In genomic region chr3:88502031-88502571, GRCm38 (mm10) we compare ENCODE assay signal across 9 mouse cellular contexts. TPM values are rescaled to one million over a fixed set of nuclear protein-coding genes. Genes with fewer than 3 reads are reported as not detected.
A peak's percentile ranks its signal among the peaks of the same experiment; 100 is the strongest.
DNase-seq lines count a peak whose midpoint lies in the region; ATAC-seq lines count a peak whose summit lies in the region.
"Had no signal": no experiment of that assay in that cellular context is flagged by ENCODE, and none has a peak within 500 bp of the region (broad histone marks: within the 10 kb centered on the region; RNA-seq: fewer than 3 reads in every experiment).

No protein-coding gene starts in this region.

- peak; percentile 52 for DNase-seq in gastrocnemius, adult 18-20 months (ENCODE audit: low spot score)
- DNase-seq in gastrocnemius, postnatal 4 days (ENCODE audit: low spot score in 2 of 2) = no peak
- peak; percentile 46 for DNase-seq in c-Kit-positive CD71-positive TER-119-positive erythroid progenitor cells, embryonic 14.5 days (ENCODE audit: low spot score)
- peak; percentile 51 to 64 for DNase-seq in kidney, postnatal 36 days
- DNase-seq in midbrain, embryonic 14.5 days = peak; percentile 41
- no peak for DNase-seq in left cerebral cortex, adult 9 months (ENCODE audit: low spot score in 2 of 2)

- H3K36me3 ChIP-seq in heart, embryonic 16.5 days (ENCODE audit: control insufficient read depth, insufficient read depth) = no peaks in the 10 kb centered on the region
- no peaks in the 10 kb centered on the region for H3K36me3 ChIP-seq in midbrain, embryonic 14.5 days (ENCODE audit: control insufficient read depth, insufficient read depth, low read length)

- 0 out of 2 replicates have a peak, but pooled peaks have one; percentile 1 for ATAC-seq in heart, embryonic 16.5 days (replicated peaks; ENCODE audit: extremely low read depth, insufficient read depth, low FRiP score)
- no peak for ATAC-seq in midbrain, embryonic 14.5 days (ENCODE audit: low FRiP score, low TSS enrichment)
- no peak for ATAC-seq in frontal cortex, adult (ENCODE audit: low TSS enrichment)

- peak overlapping the region; percentile 71 for H3K4me3 ChIP-seq in heart, embryonic 16.5 days (ENCODE audit: low read length)
- peak overlapping the region; percentile 69 for H3K4me3 ChIP-seq in midbrain, embryonic 14.5 days (replicated peaks; ENCODE audit: low read depth, low read length)

- peaks cover 30% of the 10 kb centered on the region for H3K4me1 ChIP-seq in heart, embryonic 16.5 days (ENCODE audit: control insufficient read depth, insufficient read depth, low read length)
- peaks cover 18% of the 10 kb centered on the region for H3K4me1 ChIP-seq in midbrain, embryonic 14.5 days (ENCODE audit: control insufficient read depth, insufficient read depth, low read length)

- peak overlapping the region; percentile 94 for H3K4me2 ChIP-seq in heart, embryonic 16.5 days (ENCODE audit: low read depth, low read length)
- peak overlapping the region; percentile 96 for H3K4me2 ChIP-seq in midbrain, embryonic 14.5 days (ENCODE audit: low read length)

- no peaks in the 10 kb centered on the region for H3K27me3 ChIP-seq in heart, embryonic 16.5 days (ENCODE audit: control insufficient read depth, insufficient read depth, low read length)
- H3K27me3 ChIP-seq in midbrain, embryonic 14.5 days (ENCODE audit: control insufficient read depth, insufficient read depth, low read length) = peaks cover 10% of the 10 kb centered on the region; the same call in 1 of the 2 replicates

- H3K27ac ChIP-seq in heart, embryonic 16.5 days (ENCODE audit: low read length) = peak overlapping the region; percentile 90
- H3K27ac ChIP-seq in midbrain, embryonic 14.5 days (replicated peaks; ENCODE audit: low read depth, low read length) = no peak overlapping the region

- no peaks in the 10 kb centered on the region for H3K9me3 ChIP-seq in heart, embryonic 16.5 days (replicated peaks; ENCODE audit: control insufficient read depth, low read length)
- H3K9me3 ChIP-seq in midbrain, embryonic 14.5 days (ENCODE audit: control insufficient read depth, low read length) = no peaks in the 10 kb centered on the region

- 18% methylated on average over 11 of the region's 11 CpGs for WGBS in heart, embryonic 16.5 days
- 19% methylated on average over 11 of the region's 11 CpGs for WGBS in midbrain, embryonic 14.5 days

- peak overlapping the region; percentile 91 for H3K9ac ChIP-seq in heart, embryonic 16.5 days (ENCODE audit: low read length)
- H3K9ac ChIP-seq in midbrain, embryonic 14.5 days (replicated peaks; ENCODE audit: low read length) = peak overlapping the region; percentile 79

RNA-seq across cellular contexts. Expression of gene Lmna, which starts 7.7 kb away (rescaled TPM):
- total RNA-seq in gastrocnemius, adult 18-20 months (2021) = 10 to 100 TPM; 68.3 to 89.6 TPM
- total RNA-seq in gastrocnemius, postnatal 4 days (2021) = 100 to 1,000 TPM; 355 to 365 TPM
- 127 and 129 TPM in 2 replicates for polyA plus RNA-seq in heart, embryonic 16.5 days (2015; fragmentation: Nextera tagmentation; extraction: Ambion mirVana)
- polyA plus RNA-seq in midbrain, embryonic 14.5 days (2014; fragmentation: Nextera tagmentation; extraction: Ambion mirVana) = 31.0 and 34.3 TPM in 2 replicates

RNA-seq across cellular contexts. Expression of gene Mex3a, which starts 30.1 kb away (rescaled TPM):
- under 1 TPM; 0.17 to 0.18 TPM for total RNA-seq in gastrocnemius, adult 18-20 months (2021)
- 10 to 100 TPM; 12.9 to 13.1 TPM for total RNA-seq in gastrocnemius, postnatal 4 days (2021)
- polyA plus RNA-seq in heart, embryonic 16.5 days (2015; fragmentation: Nextera tagmentation; extraction: Ambion mirVana) = 5.3 and 5.7 TPM in 2 replicates
- polyA plus RNA-seq in midbrain, embryonic 14.5 days (2014; fragmentation: Nextera tagmentation; extraction: Ambion mirVana) = 50.8 and 51.8 TPM in 2 replicates

RNA-seq across cellular contexts. Expression of gene Sema4a, which starts 41.1 kb away (rescaled TPM):
- 1 to 10 TPM; 1.4 to 2.0 TPM for total RNA-seq in gastrocnemius, adult 18-20 months (2021)
- total RNA-seq in gastrocnemius, postnatal 4 days (2021) = 1 to 10 TPM; 3.0 to 4.4 TPM
- 3.0 and 3.7 TPM in 2 replicates for polyA plus RNA-seq in heart, embryonic 16.5 days (2015; fragmentation: Nextera tagmentation; extraction: Ambion mirVana)
- polyA plus RNA-seq in midbrain, embryonic 14.5 days (2014; fragmentation: Nextera tagmentation; extraction: Ambion mirVana) = 28.8 and 32.1 TPM in 2 replicates

RNA-seq across cellular contexts. Expression of gene Rab25, which starts 46.0 kb away (rescaled TPM):
- not detected for total RNA-seq in gastrocnemius, adult 18-20 months (2021)
- total RNA-seq in gastrocnemius, postnatal 4 days (2021) = under 1 TPM; 0.57 to 0.91 TPM
- polyA plus RNA-seq in heart, embryonic 16.5 days (2015; fragmentation: Nextera tagmentation; extraction: Ambion mirVana) = 2.2 and 5.2 TPM in 2 replicates
- not detected in 2 replicates for polyA plus RNA-seq in midbrain, embryonic 14.5 days (2014; fragmentation: Nextera tagmentation; extraction: Ambion mirVana)
- total RNA-seq: hematopoietic stem cell, adult 5-6 weeks had no signal

RNA-seq across cellular contexts. Expression of gene Lamtor2, which starts 50.8 kb away (rescaled TPM):
- 10 to 100 TPM; 90.8 to 95.9 TPM for total RNA-seq in gastrocnemius, adult 18-20 months (2021)
- total RNA-seq in gastrocnemius, postnatal 4 days (2021) = 10 to 100 TPM; 78.5 to 81.4 TPM
- 136 and 139 TPM in 2 replicates for polyA plus RNA-seq in heart, embryonic 16.5 days (2015; fragmentation: Nextera tagmentation; extraction: Ambion mirVana)
- polyA plus RNA-seq in midbrain, embryonic 14.5 days (2014; fragmentation: Nextera tagmentation; extraction: Ambion mirVana) = 93.4 and 154 TPM in 2 replicates

Comparison
In these comparisons a context has a peak if more than half of its experiments do, and no peak if none do; other contexts are left out.
1. DNase-seq: peak in gastrocnemius, adult 18-20 months (single experiment), c-Kit-positive CD71-positive TER-119-positive erythroid progenitor cells, embryonic 14.5 days (single experiment), kidney, postnatal 36 days (2 of 2) and midbrain, embryonic 14.5 days (single experiment); none in gastrocnemius, postnatal 4 days (0 of 2) and left cerebral cortex, adult 9 months (0 of 2).
2. RNA of gene Mex3a, which starts 30.1 kb away (total RNA-seq): 12.9 to 13.1 TPM in gastrocnemius, postnatal 4 days; 0.17 to 0.18 TPM in gastrocnemius, adult 18-20 months; every median in the first group is over 10 times any median in the second.